Mouse (Mus musculus): ENCODE results near the gene Zfp719. TPM values are rescaled to one million over a fixed set of nuclear protein-coding genes. Genes with fewer than 3 reads are reported as not detected.
A peak's percentile ranks its signal among the peaks of the same experiment; 100 is the strongest.

The Zfp719 gene
- total RNA-seq, 2 experiments from 2014 or later, result 18.5 to 19.9 TPM

DNA sequence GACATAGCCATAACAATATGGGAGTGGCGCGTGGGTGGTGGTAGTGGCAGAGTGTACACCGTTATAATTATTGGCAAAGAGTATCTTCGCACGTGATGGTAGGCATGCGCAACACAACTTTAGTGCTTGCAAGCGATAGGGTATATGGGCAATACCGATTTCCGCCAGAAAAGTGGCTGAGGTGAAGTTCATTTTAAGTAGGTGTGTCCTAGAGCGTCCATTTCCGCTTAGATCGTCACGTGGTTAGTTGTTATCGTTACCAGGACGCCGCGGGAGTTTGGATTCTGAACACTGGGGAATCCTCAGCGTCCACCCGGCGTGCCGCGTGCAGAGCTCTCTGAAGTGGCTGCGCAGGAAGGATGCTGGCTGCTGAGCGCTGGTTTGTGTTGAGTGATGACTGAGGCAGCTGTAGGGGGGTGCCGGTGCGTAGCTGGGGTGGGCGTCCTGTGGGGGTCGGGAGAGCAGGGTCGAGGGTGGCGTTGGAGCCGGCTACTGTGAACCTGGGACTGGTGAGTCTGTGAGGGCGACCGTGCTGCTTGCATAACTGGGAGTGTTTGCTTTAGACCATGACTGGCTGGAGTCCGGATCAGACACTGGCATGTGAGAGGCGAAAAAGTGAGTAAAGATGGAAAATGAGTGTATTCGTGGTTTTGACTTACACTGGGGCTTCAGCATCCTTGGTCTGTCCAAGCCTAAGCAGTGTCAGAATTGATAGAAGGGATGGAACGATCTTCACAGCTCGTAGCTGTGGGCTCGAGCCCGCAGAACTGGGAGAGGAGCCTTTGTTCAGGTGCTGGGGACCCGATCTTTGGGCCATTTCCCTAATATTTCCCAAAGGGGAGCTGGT, 27.7 kb downstream of the Zfp719 start, which contains the start of gene Zfp819:
Gene Zfp819, plus strand, starts transcription at position 274 of the 847 bp plus-strand sequence.
- intact Hi-C loops (cut with DNase I), result no loop called here
- peak; percentile 53 for DNase-seq

DNA sequence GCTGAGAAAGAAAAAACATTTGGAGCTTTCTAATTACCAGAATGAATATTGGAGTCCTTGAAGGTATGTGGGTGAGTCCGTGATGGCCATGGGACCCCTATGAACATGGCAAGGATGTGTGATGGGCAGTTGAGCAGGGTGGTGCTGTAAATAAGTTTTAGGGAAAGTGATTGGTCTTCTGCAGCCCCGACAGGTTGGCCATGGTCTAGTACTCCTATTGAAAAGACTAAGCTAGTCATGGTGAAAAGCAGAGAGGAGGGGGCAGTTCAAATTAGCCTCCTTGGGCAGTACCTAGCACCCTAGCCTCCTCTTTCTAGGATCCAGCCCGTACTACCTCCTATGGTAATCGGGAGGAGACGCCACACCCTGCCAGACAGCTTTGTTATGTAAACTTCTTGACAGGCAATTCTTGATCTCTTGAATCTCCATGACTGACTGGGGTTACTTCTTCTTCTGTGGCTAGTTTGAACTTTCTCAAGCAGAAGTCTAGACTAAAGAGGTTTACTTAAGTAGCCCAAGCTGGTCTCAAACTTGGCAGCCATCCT, 28.4 kb downstream of the Zfp719 start:
- intact Hi-C loops (cut with DNase I), result no loop called here
- DNase-seq, result no peak

DNA sequence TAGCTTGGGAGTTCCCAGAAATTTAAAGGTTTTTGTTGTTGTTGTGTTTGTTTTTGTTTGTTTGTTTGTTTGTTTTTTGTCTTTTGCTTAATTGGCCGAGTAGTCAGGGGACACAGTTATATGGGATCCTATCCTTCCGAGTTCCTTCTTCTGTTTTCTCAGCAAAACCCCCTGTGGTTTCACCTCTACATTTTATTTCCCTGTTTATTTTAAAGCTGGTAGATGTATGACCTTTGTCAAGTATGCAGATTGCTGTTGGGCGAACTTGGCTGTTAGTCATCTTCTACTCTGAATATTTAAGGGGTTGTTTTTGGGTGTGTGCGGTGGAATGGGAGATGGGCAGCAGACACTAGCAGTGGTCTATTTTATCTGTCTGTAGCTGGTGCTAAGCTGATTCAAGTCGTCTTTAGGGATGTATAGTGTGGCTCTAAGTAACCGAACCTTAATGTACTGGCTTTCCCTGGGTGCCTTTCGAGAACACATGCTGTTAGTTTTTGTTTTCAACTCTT, 29.0 kb downstream of the Zfp719 start:
- intact Hi-C loops (cut with DNase I), result no loop called here
- no peak for DNase-seq

DNA sequence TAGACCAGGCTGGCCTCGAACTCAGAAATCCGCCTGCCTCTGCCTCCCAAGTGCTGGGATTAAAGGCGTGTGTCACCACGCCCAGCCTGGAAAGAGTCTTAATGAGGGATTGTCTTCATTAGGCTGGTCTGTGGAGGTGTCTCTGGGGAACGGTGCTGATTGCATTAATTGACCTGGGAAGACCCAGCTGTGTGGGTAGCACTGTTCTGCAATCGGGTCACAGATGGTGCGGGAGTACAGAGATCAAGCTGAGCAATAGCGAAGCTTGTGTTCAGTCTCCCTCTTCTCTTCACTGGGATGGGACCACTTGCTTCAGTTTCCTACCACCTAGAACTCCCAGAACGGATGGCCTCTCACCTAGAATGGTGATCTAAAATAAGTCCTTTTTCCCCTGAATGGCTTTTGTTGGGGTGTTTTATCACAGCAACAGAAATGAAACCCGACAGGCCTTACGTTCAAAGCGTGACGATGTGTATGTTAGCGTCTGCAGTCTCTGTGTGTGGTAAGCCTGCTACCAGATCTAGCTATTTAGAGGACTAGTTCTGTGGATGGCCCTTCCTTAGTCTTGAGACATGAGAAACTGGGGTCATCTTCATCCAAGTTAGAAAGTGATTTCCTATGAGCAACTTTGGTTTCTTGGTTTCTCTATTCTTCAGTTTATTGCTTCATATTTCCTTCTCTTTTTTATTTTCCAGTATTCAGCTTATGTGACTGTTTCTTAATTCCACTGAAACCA, 34.6 kb downstream of the Zfp719 start:
- intact Hi-C loops (cut with DNase I), result no loop called here
- DNase-seq, result no peak

DNA sequence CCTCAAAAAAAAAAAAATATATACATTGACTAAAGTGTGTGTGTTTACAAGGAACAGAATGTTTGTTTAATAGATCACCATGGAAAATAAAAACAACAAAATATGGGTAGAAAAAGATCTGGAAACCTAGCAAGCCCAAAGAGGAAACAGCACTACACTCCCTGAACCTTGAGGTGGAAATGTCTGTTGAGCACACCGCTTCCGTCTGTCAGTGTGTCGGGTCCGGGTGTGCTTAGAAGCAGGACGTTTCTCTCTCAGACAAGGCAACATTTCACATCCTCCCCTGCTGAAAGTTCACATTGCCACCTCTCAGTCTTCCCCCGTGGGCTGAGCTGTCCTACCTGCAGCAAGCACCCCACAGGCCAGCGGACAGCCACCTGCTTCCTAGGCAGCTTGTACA, 43.5 kb downstream of the Zfp719 start:
- intact Hi-C loops (cut with DNase I), result no loop called here
- no peak for DNase-seq

DNA sequence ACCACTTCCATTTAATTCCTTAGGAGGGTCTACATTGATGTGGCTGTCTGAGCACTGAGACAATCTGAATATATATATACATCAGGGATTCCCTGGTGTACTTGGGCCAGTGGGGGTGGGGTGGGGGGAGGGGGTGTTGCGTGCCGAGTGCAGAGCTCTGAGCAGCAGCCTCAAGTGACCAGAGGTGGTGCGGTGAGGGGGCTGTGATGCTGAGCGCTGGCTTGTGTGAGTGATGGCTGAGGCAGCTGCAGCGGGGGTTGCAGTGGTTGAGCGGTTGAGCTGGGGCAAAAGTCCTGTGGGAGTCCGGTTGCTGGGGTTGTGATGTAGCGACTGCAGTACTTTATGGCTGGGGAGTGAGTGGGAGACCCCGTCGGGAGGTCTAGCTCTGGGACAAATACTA, 44.4 kb downstream of the Zfp719 start:
- DNase-seq, result no peak
- intact Hi-C loops (cut with DNase I), result no loop called here

DNA sequence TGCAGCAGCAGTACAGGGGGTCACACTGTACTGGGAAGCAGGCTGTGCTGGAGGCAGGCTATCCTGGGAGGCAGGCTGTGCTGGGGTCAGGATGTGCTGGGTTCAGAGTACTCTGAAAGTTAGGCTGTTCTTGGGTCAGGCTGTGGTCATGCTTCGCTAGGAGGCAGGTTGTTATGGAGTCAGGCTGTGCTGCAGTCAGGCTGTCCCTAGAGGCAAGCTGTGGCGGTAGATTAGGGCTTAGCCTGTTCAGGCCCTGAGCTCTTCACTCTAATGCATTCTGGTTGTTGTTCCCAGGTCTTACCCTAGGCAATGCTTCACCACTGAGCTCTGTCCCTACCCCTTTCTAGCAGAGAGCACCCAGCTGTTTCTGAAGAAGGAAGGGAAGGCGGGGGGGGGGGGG, 45.7 kb downstream of the Zfp719 start:
- no peak for DNase-seq
- intact Hi-C loops (cut with DNase I), result no loop called here

DNA sequence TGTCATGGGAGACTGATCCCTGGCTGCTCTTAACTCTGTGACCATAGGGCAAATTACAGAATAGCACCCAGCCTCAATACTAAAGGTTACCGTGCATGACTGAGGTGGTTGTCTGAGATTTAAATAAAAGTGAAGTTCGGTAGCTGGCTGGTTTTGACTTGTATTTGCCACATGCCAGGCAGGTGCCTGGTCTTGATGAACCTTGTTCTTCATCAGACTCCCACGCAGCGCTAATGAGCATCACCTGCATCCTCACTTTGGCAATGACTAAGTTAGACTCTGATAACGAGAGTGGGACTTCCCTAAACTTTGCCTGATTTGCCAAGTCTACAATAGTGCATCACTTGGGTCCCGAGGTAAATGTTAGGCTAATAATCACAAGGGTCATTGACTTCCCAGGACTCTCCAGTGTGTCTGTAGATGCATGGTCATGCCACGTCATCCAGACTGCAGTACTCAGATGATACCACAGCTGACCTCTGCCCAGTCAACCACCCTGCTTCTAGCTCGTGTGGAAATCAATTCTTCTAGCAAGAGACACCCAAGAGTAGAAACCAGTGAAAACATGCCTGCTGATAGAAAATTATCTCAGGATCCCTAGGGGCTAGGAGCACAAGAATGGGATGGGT, 46.5 kb downstream of the Zfp719 start:
- no peak for DNase-seq
- intact Hi-C loops (cut with DNase I), result no loop called here

DNA sequence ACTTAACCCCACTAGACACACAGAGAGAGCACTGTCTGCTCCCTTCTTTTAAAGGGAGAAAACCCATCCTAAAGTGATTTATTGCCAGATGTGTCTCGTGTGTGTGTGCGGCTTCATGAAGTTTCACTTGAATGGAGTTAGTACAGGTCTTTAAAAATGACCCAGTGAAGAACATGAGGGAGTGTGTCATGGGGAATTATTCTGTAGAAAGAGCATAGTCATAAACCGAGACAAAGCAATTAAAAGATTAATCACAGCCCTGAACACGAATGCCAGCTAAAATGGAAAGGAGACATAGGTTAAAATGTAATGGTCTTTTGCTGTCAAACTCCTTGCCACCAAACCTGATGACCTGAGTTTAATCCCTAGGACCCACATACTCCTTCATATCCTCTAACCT, 54.5 kb downstream of the Zfp719 start:
- intact Hi-C loops (cut with DNase I), result no loop called here
- no peak for DNase-seq

DNA sequence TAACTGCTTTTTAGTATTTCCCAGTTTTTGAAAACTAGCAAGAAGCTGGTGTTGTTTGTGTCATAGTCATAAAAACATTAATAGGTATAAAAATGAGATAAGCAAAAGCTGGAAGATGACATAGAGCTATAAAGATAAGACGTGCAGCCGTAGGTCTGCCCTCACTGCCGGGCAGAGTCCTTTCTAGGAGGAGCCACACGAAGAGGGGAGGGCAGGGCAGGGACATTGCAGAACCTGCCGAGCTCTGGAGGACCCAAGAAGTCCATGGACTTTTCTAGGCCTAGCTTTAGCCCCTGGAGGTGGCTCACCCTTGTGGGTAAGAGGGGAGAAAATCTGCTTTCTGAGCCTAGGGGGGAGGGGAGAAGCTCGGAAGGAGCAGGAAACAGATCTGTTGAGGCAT, 55.1 kb downstream of the Zfp719 start, which contains the start of gene Ceacam18:
Gene Ceacam18, plus strand, starts transcription at position 208 of the 400 bp plus-strand sequence.
- DNase-seq, result no peak

DNA sequence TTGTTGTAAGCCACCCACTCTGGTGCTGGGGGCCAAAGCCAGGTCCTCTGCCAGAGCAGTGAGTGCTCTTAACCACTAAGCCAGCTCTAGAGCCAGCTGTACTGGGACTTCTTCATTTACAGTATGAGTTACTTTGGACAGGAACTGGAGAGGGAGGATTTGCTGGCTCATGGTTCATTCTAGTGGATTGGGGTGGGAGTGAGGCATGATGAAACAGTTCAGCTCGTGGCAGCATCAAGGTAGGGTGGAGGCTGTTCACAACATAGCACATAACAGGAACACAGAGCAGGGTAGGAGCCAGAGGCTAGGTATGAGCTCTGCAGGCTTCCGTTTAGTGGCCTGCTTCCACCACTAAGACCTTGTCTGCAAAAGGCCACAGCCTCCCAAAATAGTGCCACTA, 56.8 kb downstream of the Zfp719 start:
- intact Hi-C loops (cut with DNase I), result no loop called here
- no peak for DNase-seq

More for the DNA sequence above, 55.1 kb downstream of the Zfp719 start, which contains the start of gene Ceacam18:
- intact Hi-C loops (cut with DNase I), result no loop called here

DNA sequence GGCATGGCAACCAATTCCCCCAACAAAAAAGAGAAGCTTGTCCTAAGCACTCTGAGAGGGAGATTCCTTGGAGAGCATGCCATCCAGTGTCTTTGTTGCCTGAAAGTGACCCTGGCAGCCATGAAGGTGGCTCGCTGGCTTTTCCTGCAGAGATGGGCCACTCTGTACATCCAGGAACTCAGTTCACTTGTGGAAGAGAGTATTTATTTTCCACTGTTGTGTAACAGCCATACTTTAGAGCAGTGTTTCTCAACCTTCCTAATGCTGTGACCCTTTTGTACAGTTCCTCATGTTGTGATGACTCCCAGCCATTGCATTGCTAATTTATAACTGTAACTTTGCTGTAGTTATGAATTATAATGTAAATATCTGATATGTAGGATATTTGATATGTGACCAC, 57.7 kb downstream of the Zfp719 start:
- DNase-seq, result no peak
- intact Hi-C loops (cut with DNase I), result no loop called here

DNA sequence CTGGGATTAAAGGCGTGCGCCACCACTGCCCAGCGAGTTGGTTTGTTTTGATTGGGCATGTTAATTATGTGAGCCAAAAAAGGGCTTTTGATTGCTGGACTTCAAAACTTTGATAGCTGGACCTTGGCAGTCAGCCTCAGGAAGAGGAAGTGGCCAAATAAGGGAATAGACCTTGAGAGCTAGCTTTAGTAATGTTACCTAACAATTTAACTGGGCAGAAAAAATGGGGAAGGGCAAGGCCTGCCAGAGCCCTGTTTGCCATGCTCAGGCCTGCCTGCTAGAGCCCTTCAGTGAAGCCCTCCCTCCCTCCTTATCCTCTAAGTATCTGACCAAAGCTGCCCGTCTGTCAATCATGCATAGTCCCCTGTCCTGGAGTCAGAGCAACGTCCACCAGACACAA, 63.2 kb downstream of the Zfp719 start:
- no peak for DNase-seq
- intact Hi-C loops (cut with DNase I), result no loop called here

Other genes starting within 250 kb of the Zfp719 start
- gene Siglecf, start 228.3 kb upstream of the Zfp719 start, total RNA-seq (2021), result under 1 TPM; 0.16 to 0.26 TPM
- not detected for gene Siglecg, start 171.4 kb upstream of the Zfp719 start, total RNA-seq (2021)
- not detected for gene Lim2, start 151.9 kb upstream of the Zfp719 start, total RNA-seq (2021)
- gene Nkg7, start 142.5 kb upstream of the Zfp719 start, total RNA-seq (2021), result not detected
- gene Cldnd2, start 138.8 kb upstream of the Zfp719 start, total RNA-seq (2021), result not detected
- 10 to 100 TPM; 44.7 to 47.5 TPM for gene Etfb, start 135.5 kb upstream of the Zfp719 start, total RNA-seq (2021)
- 1 to 10 TPM in 1 of 2 experiments, not detected in 1; 2.1 TPM for gene Gm45233, start 135.5 kb upstream of the Zfp719 start, total RNA-seq (2021)
- 1 to 10 TPM; 5.4 to 7.5 TPM for gene Vsig10l, start 116.5 kb upstream of the Zfp719 start, total RNA-seq (2021)
- gene Iglon5, start 89.5 kb upstream of the Zfp719 start, total RNA-seq (2021), result 10 to 100 TPM; 57.1 to 59.1 TPM
- not detected for gene 4931406B18Rik, start 73.7 kb upstream of the Zfp719 start, total RNA-seq (2021)
- 1 to 10 TPM; 2.3 to 2.5 TPM for gene Cd33, start 35.2 kb upstream of the Zfp719 start, total RNA-seq (2021)
- gene Zfp658, start 17.4 kb upstream of the Zfp719 start, total RNA-seq (2021), result 1 to 10 TPM; 7.5 to 9.7 TPM
- under 1 TPM in 1 of 2 experiments, not detected in 1; 0.34 TPM for gene Zfp819, start 27.6 kb downstream of the Zfp719 start, total RNA-seq (2021)
- gene Ceacam18, start 55.1 kb downstream of the Zfp719 start, total RNA-seq (2021), result under 1 TPM in 1 of 2 experiments, not detected in 1; 0.24 TPM
- under 1 TPM; 0.24 to 0.80 TPM for gene Siglece, start 80.6 kb downstream of the Zfp719 start, total RNA-seq (2021)
- 10 to 100 TPM; 20.8 to 22.5 TPM for gene Ctu1, start 92.4 kb downstream of the Zfp719 start, total RNA-seq (2021)
- under 1 TPM in 1 of 2 experiments, not detected in 1; 0.28 TPM for gene Klk14, start 110.8 kb downstream of the Zfp719 start, total RNA-seq (2021)
- gene Klk13, start 133.0 kb downstream of the Zfp719 start, total RNA-seq (2021), result not detected
- gene Klk12, start 189.3 kb downstream of the Zfp719 start, total RNA-seq (2021), result not detected
- gene Klk11, start 195.0 kb downstream of the Zfp719 start, total RNA-seq (2021), result not detected
- gene Klk10, start 201.4 kb downstream of the Zfp719 start, total RNA-seq (2021), result not detected
- not detected for gene Klk9, start 212.3 kb downstream of the Zfp719 start, total RNA-seq (2021)
- gene Klk8, start 218.0 kb downstream of the Zfp719 start, total RNA-seq (2021), result 10 to 100 TPM; 13.5 to 16.7 TPM
- under 1 TPM in 1 of 2 experiments, not detected in 1; 0.36 TPM for gene Klk7, start 231.7 kb downstream of the Zfp719 start, total RNA-seq (2021)
- not detected for gene Klk6, start 244.9 kb downstream of the Zfp719 start, total RNA-seq (2021)

All from left cerebral cortex, postnatal 4 days (tissue).